In the genomic region with DNA sequence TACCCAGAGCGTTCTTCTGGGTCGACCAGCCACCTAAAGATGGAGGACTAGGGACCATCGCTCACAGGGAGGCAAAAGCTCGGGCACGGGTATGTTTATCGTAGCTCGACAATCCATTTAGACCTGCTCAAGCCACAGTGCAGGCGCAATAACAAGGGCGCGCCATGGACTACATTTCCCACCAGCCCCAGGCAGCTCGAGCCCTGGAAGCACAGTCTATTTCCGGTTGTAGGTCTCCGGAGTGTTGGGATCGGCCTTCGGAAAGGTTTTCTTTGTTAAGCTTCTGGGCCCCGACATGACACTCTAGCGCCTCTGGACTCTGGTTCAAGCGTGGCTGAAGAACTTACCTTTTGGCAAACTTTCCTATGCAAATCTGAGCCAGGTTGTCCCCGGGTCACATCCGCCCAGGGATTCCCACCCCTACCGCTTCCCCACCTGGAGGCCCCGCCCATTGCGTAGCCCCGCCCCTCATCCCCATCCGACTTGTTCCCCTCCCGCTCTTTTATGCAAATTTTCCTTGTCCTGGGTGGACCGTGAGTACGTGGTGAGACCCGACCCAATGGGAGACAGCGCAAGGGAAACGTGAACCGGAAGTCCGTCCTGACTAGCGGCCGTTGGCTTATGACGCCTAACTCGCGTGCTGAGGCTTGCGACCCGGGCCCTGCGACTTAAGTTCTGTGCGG, we compare ENCODE assay signal across 8 mouse cellular contexts. TPM values are rescaled to one million over a fixed set of nuclear protein-coding genes. Genes with fewer than 3 reads are reported as not detected.
DNase-seq lines count a peak whose midpoint lies in the region; ATAC-seq lines count a peak whose summit lies in the region.

A gene (plus strand): TSS at position 591 of the 683 bp plus-strand sequence.

- H3K9me3 ChIP-seq in hindbrain, embryonic 15.5 days: 0 out of 2 replicates have a peak, but pooled peaks cover 8% of the 10 kb centered on the region

- peaks cover 26% of the 10 kb centered on the region for H3K36me3 ChIP-seq in hindbrain, embryonic 15.5 days

- ATAC-seq in hindbrain, embryonic 15.5 days (ENCODE audit: low FRiP score, low read depth): peak; percentile 98

- H3K4me1 ChIP-seq in hindbrain, embryonic 15.5 days (replicated peaks): peaks cover 30% of the 10 kb centered on the region

- peak within 1 kb of the TSS; percentile 68 for H3K9ac ChIP-seq in hindbrain, embryonic 15.5 days

- H3K4me3 ChIP-seq in hindbrain, embryonic 15.5 days: peak within 1 kb of the TSS; percentile 74

- H3K4me2 ChIP-seq in hindbrain, embryonic 15.5 days: peak within 1 kb of the TSS; percentile 75

- DNase-seq in T-cell, adult 2 months (ENCODE audit: low spot score): peak; percentile 92
- DNase-seq in cerebellum, postnatal 36 days: peak; percentile 89 to 92
- peak; percentile 93 to 96 for DNase-seq in frontal cortex, postnatal 36 days (ENCODE audit: low spot score in 2 of 2)
- peak; percentile 93 for DNase-seq in left cerebral cortex, adult 11 months (ENCODE audit: low spot score)
- peak; percentile 92 to 96 for DNase-seq in lung, postnatal 4 days
- peak; percentile 96 for DNase-seq in right cerebral cortex, adult 18-20 months
- DNase-seq in urinary bladder, postnatal 10 days (ENCODE audit: low spot score): peak; percentile 61

- peak within 1 kb of the TSS; percentile 93 for H3K27ac ChIP-seq in hindbrain, embryonic 15.5 days (replicated peaks)

- H3K27me3 ChIP-seq in hindbrain, embryonic 15.5 days: 0 out of 2 replicates have a peak, but pooled peaks cover 8% of the 10 kb centered on the region

- 0% methylated on average over 42 of the region's 42 CpGs for WGBS in hindbrain, embryonic 15.5 days

RNA-seq across cellular contexts. Expression of the gene that starts here (rescaled TPM):
- 46.7 and 47.5 TPM in 2 replicates for polyA plus RNA-seq in hindbrain, embryonic 15.5 days (2015; fragmentation: Nextera tagmentation; extraction: Ambion mirVana)

Comparison
In these comparisons a context has a peak if more than half of its experiments do, and no peak if none do; other contexts are left out.
1. Peak in every context shown above with its lines: DNase-seq, ATAC-seq, H3K4me3 ChIP-seq and H3K27ac ChIP-seq.